Mouse (Mus musculus) central nervous system, embryonic 18 days (tissue): ENCODE results near the gene Hip1r. TPM values are rescaled to one million over a fixed set of nuclear protein-coding genes. Genes with fewer than 3 reads are reported as not detected.

ENCODE experiments used
- polyA plus RNA-seq: library from polyadenylated mRNA; depleted of rRNA; stranded (reverse); fragments of >200 nt; gene quantifications from 2 replicates; pipeline ENCODE4 v1.2.3, GENCODE M21; 2012; rRNA removed

Hip1r gene
- polyA plus RNA-seq, result 27.3 and 28.8 TPM in 2 replicates

DNA sequence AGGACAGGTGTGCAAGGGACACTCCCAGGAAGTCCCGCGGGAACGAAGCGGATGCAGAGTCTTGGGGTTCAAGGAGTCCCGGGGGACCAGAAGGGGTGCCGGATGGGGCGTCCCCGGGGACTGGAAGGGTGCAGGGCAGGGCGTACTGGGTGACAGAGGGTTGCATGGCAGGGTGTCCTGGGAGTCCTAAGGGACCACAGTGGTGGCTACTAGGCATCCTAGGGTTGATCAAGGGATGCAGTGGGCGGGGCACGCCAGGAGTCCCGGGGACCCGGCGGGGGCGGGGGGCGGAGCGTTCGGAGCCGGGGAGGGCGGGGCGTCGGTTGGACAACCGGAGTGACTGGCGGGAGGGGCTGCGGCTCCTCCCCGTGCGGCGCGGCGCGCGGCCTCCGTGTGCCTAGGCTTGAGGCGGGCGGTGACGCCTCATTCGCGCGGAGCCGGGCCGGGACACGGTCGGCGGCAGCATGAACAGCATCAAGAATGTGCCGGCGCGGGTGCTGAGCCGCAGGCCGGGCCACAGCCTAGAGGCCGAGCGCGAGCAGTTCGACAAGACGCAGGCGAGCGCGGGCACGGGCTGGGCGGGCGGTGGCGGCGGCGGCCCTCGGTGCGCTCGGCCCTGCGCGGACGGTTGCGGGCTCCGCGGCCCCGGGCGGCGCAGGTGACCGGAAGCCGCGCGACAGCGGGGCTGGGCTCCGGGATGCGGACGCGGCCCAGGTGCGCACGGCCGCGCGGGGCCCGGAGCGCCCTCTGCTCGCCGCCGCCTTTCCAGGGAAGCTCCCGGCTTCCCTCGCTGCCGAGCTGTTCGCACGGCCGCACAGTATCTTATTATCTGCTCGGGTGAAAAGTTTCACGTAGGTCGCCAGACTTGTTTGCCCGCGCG, at the start of gene Hip1r:
Gene Hip1r (plus strand): TSS at position 330 of the 880 bp plus-strand sequence.

DNA sequence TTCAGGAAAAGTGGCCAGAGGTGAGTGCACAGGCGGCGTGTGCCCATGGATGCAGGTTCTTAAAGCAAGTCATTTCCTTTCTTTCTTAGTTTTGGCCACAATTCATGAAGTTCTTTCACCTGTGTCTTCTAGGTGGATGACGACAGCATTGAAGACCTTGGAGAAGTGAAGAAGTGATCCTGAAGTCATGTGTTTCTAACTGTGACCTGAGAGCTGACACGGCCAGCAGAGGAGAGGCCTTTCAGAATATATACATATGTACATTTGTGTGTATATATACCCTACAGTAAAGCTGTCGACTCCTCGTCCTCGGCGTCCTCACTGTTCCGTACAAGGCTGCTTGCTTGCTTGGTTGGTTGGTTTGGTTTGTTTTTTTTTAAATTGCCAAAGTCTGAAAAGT, 46.3 kb upstream of the Hip1r start, which contains the start of gene Gm43518:
Gene Gm43518 (plus strand): TSS at position 301 of the 400 bp plus-strand sequence.

GRCm38 (mm10) chr5:123930508-123930989, 42.9 kb upstream of the Hip1r start, which contains the start of gene Ccdc62:
Gene Ccdc62, plus strand, starts transcription at chr5:123930679.

GRCm38 (mm10) chr5:124032001-124032508, 58.6 kb downstream of the Hip1r start, which contains the start of gene Vps37b:
Gene Vps37b, minus strand, starts transcription at chr5:124032270.

Other genes with a start within 250 kb of the Hip1r start
- gene Rsrc2, start 224.2 kb upstream of the Hip1r start, polyA plus RNA-seq, result 117 and 121 TPM in 2 replicates
- 5.1 and 6.6 TPM in 2 replicates for gene Kntc1, start 223.9 kb upstream of the Hip1r start, polyA plus RNA-seq
- not detected in 2 replicates for gene Hcar2, start 108.1 kb upstream of the Hip1r start, polyA plus RNA-seq
- gene Hcar1, start 93.6 kb upstream of the Hip1r start, polyA plus RNA-seq, result 0.56 and 0.70 TPM in 2 replicates
- gene Denr, start 66.5 kb upstream of the Hip1r start, polyA plus RNA-seq, result 62.9 and 66.0 TPM in 2 replicates
- 1.2 and 2.0 TPM in 2 replicates for gene Gm43518, start 46.2 kb upstream of the Hip1r start, polyA plus RNA-seq
- 6.4 and 7.0 TPM in 2 replicates for gene Ccdc62, start 42.9 kb upstream of the Hip1r start, polyA plus RNA-seq
- gene Vps37b, start 58.6 kb downstream of the Hip1r start, polyA plus RNA-seq, result 61.2 and 62.9 TPM in 2 replicates
- 11.4 and 11.5 TPM in 2 replicates for gene Abcb9, start 122.2 kb downstream of the Hip1r start, polyA plus RNA-seq
- 45.7 and 48.0 TPM in 2 replicates for gene Ogfod2, start 138.7 kb downstream of the Hip1r start, polyA plus RNA-seq
- gene Arl6ip4, start 142.5 kb downstream of the Hip1r start, polyA plus RNA-seq, result 70.6 and 72.6 TPM in 2 replicates